Mouse (Mus musculus): Measurements from ENCODE around the gene Syce3. TPM values are rescaled to one million over a fixed set of nuclear protein-coding genes. Genes with fewer than 3 reads are reported as not detected.

Gene Syce3
- polyA plus RNA-seq, 1 experiment from 2014 or later, result not detected

DNA sequence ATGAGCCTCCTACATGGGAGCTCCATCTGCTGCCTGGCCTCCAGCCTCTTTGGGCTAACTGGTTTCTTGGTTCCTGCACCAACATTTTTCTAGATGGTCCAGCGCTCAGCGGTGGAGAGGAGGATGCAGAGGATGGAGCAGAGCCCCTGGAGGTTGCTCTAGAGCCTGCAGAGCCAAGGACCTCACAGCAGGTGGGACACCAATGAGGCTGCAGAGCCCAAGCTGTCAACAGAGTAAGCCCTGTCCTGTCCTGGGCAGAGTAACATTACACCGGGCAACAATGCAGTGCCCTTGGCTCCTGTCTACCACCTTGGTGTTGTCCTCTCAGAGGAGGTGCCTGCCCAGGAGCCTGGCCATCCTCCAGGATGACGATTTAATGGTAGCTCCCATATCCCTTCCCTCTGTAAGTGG is 45.2 kb downstream of the Syce3 start:
- H3K4me1 ChIP-seq (ENCODE audit: control insufficient read depth, insufficient read depth, low read length), result no peaks in the 10 kb centered on the region
- no peaks in the 10 kb centered on the region for H3K9me3 ChIP-seq (replicated peaks; ENCODE audit: control insufficient read depth, low read length, poor library complexity, severe bottlenecking)
- 97% methylated on average over 4 of the region's 4 CpGs for WGBS
- H3K4me2 ChIP-seq (ENCODE audit: low read length), result no peak overlapping the region
- no peak overlapping the region for H3K27ac ChIP-seq (ENCODE audit: low read length)
- no peak for ATAC-seq
- H3K9ac ChIP-seq (ENCODE audit: low read depth, low read length), result no peak overlapping the region
- no peaks in the 10 kb centered on the region for H3K27me3 ChIP-seq (ENCODE audit: control insufficient read depth, insufficient read depth, low read depth, low read length)
- H3K4me3 ChIP-seq (ENCODE audit: low read depth, low read length), result no peak overlapping the region
- peaks cover 45% of the 10 kb centered on the region for H3K36me3 ChIP-seq (ENCODE audit: control insufficient read depth, insufficient read depth, low read length)

GRCm38 (mm10) chr15:89363051-89363450 is 47.3 kb downstream of the Syce3 start:
- no peak overlapping the region for H3K4me3 ChIP-seq (ENCODE audit: low read depth, low read length)
- WGBS, result 92% methylated on average over 7 of the region's 7 CpGs
- peaks cover 3% of the 10 kb centered on the region for H3K4me1 ChIP-seq (ENCODE audit: control insufficient read depth, insufficient read depth, low read length)
- no peak overlapping the region for H3K4me2 ChIP-seq (ENCODE audit: low read length)
- no peak overlapping the region for H3K27ac ChIP-seq (ENCODE audit: low read length)
- no peaks in the 10 kb centered on the region for H3K9me3 ChIP-seq (replicated peaks; ENCODE audit: control insufficient read depth, low read length, poor library complexity, severe bottlenecking)
- peaks cover 32% of the 10 kb centered on the region for H3K36me3 ChIP-seq (ENCODE audit: control insufficient read depth, insufficient read depth, low read length)
- no peak for ATAC-seq
- no peak overlapping the region for H3K9ac ChIP-seq (ENCODE audit: low read depth, low read length)
- no peaks in the 10 kb centered on the region for H3K27me3 ChIP-seq (ENCODE audit: control insufficient read depth, insufficient read depth, low read depth, low read length)

DNA sequence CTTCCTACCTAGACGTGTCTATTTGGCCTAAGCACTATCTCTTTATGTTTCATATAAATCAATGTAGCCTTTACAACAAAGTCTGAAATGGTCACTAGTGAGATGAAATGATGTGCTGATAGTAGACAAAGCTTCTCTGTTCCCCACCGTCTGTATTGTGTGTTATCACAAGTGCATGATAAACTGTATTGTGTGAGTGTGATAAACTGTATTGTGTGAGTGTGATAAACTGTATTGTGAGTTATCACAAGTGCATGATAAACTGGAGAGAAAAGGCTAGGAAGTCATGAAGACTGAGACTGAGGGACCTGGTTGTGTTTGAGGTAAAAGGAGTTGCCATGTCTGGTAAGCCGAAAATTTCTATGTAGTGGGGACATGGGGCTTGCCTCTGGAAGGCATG is 51.5 kb downstream of the Syce3 start:
- ATAC-seq, result no peak
- Histone ChIP-seq H3K9me3 (replicated peaks; ENCODE audit: control insufficient read depth, low read length, poor library complexity, severe bottlenecking) (no peaks in the 10 kb centered on the region), H3K9ac (ENCODE audit: low read depth, low read length) (no peak overlapping the region), H3K4me2 (ENCODE audit: low read length) (no peak overlapping the region), H3K36me3 (ENCODE audit: control insufficient read depth, insufficient read depth, low read length) (peaks cover 16% of the 10 kb centered on the region), H3K27ac (ENCODE audit: low read length) (no peak overlapping the region), H3K4me3 (ENCODE audit: low read depth, low read length) (no peak overlapping the region), H3K27me3 (ENCODE audit: control insufficient read depth, insufficient read depth, low read depth, low read length) (no peaks in the 10 kb centered on the region), H3K4me1 (ENCODE audit: control insufficient read depth, insufficient read depth, low read length) (peaks cover 29% of the 10 kb centered on the region)
- WGBS, result 86% methylated on average over 3 of the region's 3 CpGs

- H3K4me3 ChIP-seq (ENCODE audit: low read depth, low read length), result peak overlapping the region; percentile 77
- H3K9ac ChIP-seq (ENCODE audit: low read depth, low read length), result peak overlapping the region; percentile 76
- peak overlapping the region; percentile 75 for H3K27ac ChIP-seq (ENCODE audit: low read length)
- no peaks in the 10 kb centered on the region for H3K9me3 ChIP-seq (replicated peaks; ENCODE audit: control insufficient read depth, low read length, poor library complexity, severe bottlenecking)
- ATAC-seq, result 0 out of 2 replicates have a peak, but pooled peaks have one; percentile 13
- under 1% methylated on average over 15 of the region's 15 CpGs for WGBS
- peaks cover 29% of the 10 kb centered on the region for H3K4me1 ChIP-seq (ENCODE audit: control insufficient read depth, insufficient read depth, low read length)
- H3K36me3 ChIP-seq (ENCODE audit: control insufficient read depth, insufficient read depth, low read length), result peaks cover 20% of the 10 kb centered on the region; the same call in 1 of the 2 replicates
- peak overlapping the region; percentile 86 for H3K4me2 ChIP-seq (ENCODE audit: low read length)
- H3K27me3 ChIP-seq (ENCODE audit: control insufficient read depth, insufficient read depth, low read depth, low read length), result no peaks in the 10 kb centered on the region
Measured at GRCm38 (mm10) chr15:89356372-89356771, 53.9 kb downstream of the Syce3 start.

DNA sequence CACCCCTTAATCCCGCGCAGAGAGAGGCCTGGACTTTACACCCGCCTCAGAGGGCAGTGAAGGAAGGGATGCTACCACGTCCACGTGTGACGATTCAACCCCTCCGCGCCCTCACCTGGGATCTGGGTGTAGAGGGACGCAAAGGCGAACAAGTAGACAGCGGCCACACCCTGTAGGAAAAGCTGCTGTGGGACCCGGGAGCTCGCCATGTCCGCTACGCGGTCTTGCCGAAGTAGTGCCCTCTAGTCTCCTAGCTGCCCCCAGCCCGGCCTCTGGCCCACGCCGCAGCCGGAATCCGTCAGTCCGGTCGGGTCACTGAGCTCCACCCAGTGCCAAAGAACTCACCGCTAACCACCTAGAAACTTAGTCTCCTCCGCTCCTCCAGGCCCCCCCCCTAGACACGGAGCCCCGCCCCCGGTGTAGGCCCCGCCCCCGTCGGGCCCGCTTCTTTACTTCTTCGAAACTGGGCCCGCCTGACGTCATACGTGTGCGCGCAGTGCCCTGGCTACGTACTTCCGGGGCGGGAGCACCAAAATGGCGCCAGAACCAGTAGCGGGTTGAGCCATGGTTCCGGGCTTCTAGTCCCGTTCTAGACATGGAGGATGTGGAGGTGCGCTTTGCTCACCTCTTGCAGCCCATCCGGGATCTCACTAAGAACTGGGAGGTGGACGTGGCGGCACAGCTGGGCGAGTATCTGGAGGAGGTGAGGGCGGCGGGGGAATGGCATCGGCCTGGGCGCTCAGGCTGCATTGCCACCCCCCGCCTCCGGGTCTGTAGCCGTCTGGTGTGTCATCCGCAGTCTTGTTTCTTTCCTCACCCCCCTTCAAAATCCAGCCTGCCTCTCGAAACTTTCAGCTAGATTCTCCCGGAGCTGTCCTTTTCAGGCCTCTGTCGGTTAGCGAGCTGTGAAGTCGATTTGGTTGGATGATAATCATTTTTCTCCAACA is 54.8 kb downstream of the Syce3 start, which contains the start of the genes Lmf2 and Ncaph2:
Gene Lmf2, minus strand, starts transcription at position 419 of the 947 bp plus-strand sequence.
Gene Ncaph2, plus strand, starts transcription at position 479 of the 947 bp plus-strand sequence.
- Histone ChIP-seq H3K27ac (ENCODE audit: low read length) (peak within 1 kb of the TSS; percentile 75), H3K27me3 (ENCODE audit: control insufficient read depth, insufficient read depth, low read depth, low read length) (no peaks in the 10 kb centered on the region), H3K4me1 (ENCODE audit: control insufficient read depth, insufficient read depth, low read length) (peaks cover 29% of the 10 kb centered on the region), H3K4me3 (ENCODE audit: low read depth, low read length) (peak within 1 kb of the TSS; percentile 77), H3K36me3 (ENCODE audit: control insufficient read depth, insufficient read depth, low read length) (peaks cover 21% of the 10 kb centered on the region; the same call in 1 of the 2 replicates), H3K9me3 (replicated peaks; ENCODE audit: control insufficient read depth, low read length, poor library complexity, severe bottlenecking) (no peaks in the 10 kb centered on the region), H3K4me2 (ENCODE audit: low read length) (peak within 1 kb of the TSS; percentile 86), H3K9ac (ENCODE audit: low read depth, low read length) (peak within 1 kb of the TSS; percentile 76)
- ATAC-seq, result peak; percentile 94
- 0% methylated on average over 64 of the region's 64 CpGs for WGBS

DNA sequence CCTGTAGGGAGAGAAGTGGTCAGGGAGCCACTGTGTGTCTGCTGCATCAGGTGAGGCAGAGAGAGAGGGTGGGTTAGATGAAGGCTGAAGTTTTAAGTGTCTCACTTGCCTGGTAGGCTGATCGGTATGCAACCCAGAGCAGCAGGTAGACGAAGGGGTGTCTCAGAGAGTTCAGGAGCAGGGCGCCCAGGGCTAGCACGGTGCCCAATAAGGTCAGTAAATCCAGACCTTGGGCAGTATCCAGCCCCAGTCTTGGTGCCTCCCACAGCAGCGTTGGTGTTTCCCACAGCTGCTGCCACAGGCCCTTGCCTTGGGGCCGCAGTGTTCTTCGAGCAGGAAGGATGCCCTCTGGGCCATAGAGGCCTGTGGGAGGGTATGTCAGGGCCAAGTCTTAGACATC is 55.8 kb downstream of the Syce3 start:
- Histone ChIP-seq H3K4me1 (ENCODE audit: control insufficient read depth, insufficient read depth, low read length) (peaks cover 29% of the 10 kb centered on the region), H3K9ac (ENCODE audit: low read depth, low read length) (peak overlapping the region; percentile 76), H3K36me3 (ENCODE audit: control insufficient read depth, insufficient read depth, low read length) (peaks cover 21% of the 10 kb centered on the region; the same call in 1 of the 2 replicates), H3K27me3 (ENCODE audit: control insufficient read depth, insufficient read depth, low read depth, low read length) (no peaks in the 10 kb centered on the region), H3K4me2 (ENCODE audit: low read length) (peak overlapping the region; percentile 86), H3K9me3 (replicated peaks; ENCODE audit: control insufficient read depth, low read length, poor library complexity, severe bottlenecking) (no peaks in the 10 kb centered on the region), H3K4me3 (ENCODE audit: low read depth, low read length) (peak overlapping the region; percentile 77), H3K27ac (ENCODE audit: low read length) (no peak overlapping the region)
- 79% methylated on average over 6 of the region's 7 CpGs for WGBS
- ATAC-seq, result no peak

DNA sequence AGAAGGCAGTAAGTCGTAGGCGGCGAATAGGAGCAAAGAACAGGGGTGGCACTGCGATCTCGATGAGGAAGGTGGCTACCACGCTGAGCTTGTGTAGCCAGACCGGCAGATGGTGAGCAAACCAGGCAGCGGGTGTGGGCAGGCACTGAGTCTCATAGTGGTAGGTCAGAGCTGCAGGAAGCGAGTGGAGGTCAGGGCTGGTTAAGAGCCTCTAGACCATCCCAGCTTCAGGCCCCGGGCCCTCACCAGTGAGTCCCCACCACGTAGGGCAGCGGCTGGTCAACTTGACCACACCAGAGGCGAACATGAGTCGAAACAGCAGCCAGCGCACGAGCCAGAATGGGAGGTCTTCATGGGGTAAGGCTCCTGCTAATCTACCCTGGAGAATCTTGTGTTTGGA is 56.5 kb downstream of the Syce3 start:
- H3K27ac ChIP-seq (ENCODE audit: low read length), result no peak overlapping the region
- H3K9ac ChIP-seq (ENCODE audit: low read depth, low read length), result no peak overlapping the region; the same call in 1 of the 2 replicates
- no peak overlapping the region for H3K4me3 ChIP-seq (ENCODE audit: low read depth, low read length)
- no peak for ATAC-seq
- 92% methylated on average over 16 of the region's 16 CpGs for WGBS
- peaks cover 29% of the 10 kb centered on the region for H3K4me1 ChIP-seq (ENCODE audit: control insufficient read depth, insufficient read depth, low read length)
- H3K4me2 ChIP-seq (ENCODE audit: low read length), result no peak overlapping the region
- H3K9me3 ChIP-seq (replicated peaks; ENCODE audit: control insufficient read depth, low read length, poor library complexity, severe bottlenecking), result no peaks in the 10 kb centered on the region
- H3K27me3 ChIP-seq (ENCODE audit: control insufficient read depth, insufficient read depth, low read depth, low read length), result no peaks in the 10 kb centered on the region
- peaks cover 21% of the 10 kb centered on the region; the same call in 1 of the 2 replicates for H3K36me3 ChIP-seq (ENCODE audit: control insufficient read depth, insufficient read depth, low read length)

- Histone ChIP-seq H3K4me3 (ENCODE audit: low read depth, low read length) (no peak overlapping the region), H3K27me3 (ENCODE audit: control insufficient read depth, insufficient read depth, low read depth, low read length) (no peaks in the 10 kb centered on the region), H3K4me2 (ENCODE audit: low read length) (no peak overlapping the region), H3K9me3 (replicated peaks; ENCODE audit: control insufficient read depth, low read length, poor library complexity, severe bottlenecking) (no peaks in the 10 kb centered on the region), H3K4me1 (ENCODE audit: control insufficient read depth, insufficient read depth, low read length) (peaks cover 25% of the 10 kb centered on the region), H3K36me3 (ENCODE audit: control insufficient read depth, insufficient read depth, low read length) (peaks cover 21% of the 10 kb centered on the region; the same call in 1 of the 2 replicates), H3K27ac (ENCODE audit: low read length) (no peak overlapping the region), H3K9ac (ENCODE audit: low read depth, low read length) (no peak overlapping the region)
- WGBS, result 95% methylated on average over 12 of the region's 12 CpGs
- no peak for ATAC-seq
Measured at GRCm38 (mm10) chr15:89352795-89353194, 57.5 kb downstream of the Syce3 start.

DNA sequence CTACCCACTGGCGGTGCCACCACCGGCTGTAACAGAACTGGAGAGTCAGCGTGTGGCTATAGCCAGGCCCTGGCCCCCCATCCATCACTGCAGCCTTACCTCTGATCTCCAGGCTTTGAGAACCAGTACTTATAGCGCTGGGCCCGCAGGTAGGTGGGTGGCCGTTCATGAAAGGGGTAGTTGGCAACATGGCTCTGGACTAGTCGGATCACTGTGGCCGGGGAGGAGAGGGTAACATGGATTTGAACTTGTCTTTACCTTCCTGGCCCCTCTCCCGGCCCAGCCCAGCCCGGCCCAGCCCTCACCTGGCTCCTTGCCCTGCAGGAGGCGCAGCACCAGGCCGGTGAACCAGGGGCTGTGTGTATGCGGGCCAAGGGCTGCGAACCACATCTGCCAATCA is 58.2 kb downstream of the Syce3 start:
- Histone ChIP-seq H3K4me3 (ENCODE audit: low read depth, low read length) (no peak overlapping the region), H3K27ac (ENCODE audit: low read length) (no peak overlapping the region), H3K27me3 (ENCODE audit: control insufficient read depth, insufficient read depth, low read depth, low read length) (no peaks in the 10 kb centered on the region), H3K9me3 (replicated peaks; ENCODE audit: control insufficient read depth, low read length, poor library complexity, severe bottlenecking) (no peaks in the 10 kb centered on the region), H3K36me3 (ENCODE audit: control insufficient read depth, insufficient read depth, low read length) (peaks cover 21% of the 10 kb centered on the region; the same call in 1 of the 2 replicates), H3K4me2 (ENCODE audit: low read length) (no peak overlapping the region), H3K9ac (ENCODE audit: low read depth, low read length) (no peak overlapping the region), H3K4me1 (ENCODE audit: control insufficient read depth, insufficient read depth, low read length) (peaks cover 19% of the 10 kb centered on the region)
- ATAC-seq, result no peak
- 92% methylated on average over 14 of the region's 14 CpGs for WGBS

All from midbrain, embryonic 16.5 days (tissue).